25 mouse cellular contexts compared by ENCODE assay signal in the genomic region with DNA sequence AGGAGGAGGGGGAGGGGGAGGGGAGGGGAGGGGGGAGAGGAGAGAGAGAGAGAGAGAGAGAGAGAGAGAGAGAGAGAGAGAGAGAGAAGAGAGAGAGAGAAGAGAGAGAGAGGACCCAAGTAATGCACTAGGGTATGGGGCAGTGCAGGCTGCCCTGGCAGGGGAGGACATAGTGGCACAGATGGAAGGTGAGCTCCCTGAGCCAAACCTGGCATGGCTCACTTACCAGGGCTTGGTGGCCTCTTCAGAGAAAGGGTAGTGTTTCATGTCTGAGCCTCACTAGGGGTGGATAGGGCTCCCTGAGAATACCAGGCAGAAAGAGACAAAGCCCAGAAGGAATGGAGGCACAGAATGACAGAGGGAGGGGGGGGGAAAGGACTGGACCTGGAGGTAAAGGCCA. TPM values are rescaled to one million over a fixed set of nuclear protein-coding genes. Genes with fewer than 3 reads are reported as not detected.
A peak's percentile ranks its signal among the peaks of the same experiment; 100 is the strongest.
DNase-seq lines count a peak whose midpoint lies in the region; ATAC-seq and TF ChIP-seq lines count a peak whose summit lies in the region.
"Had no signal": no experiment of that assay in that cellular context is flagged by ENCODE, and none has a peak within 500 bp of the region (broad histone marks: within the 10 kb centered on the region; RNA-seq: fewer than 3 reads in every experiment).

No protein-coding gene starts in this region.

- ATAC-seq in cerebellum, adult (ENCODE audit: insufficient number of reproducible peaks, low FRiP score, low TSS enrichment) = 0 out of 2 replicates have a peak, but pooled peaks have one; percentile 62
- ATAC-seq: activated CD4-positive, CD25-positive, alpha-beta regulatory T cell, adult 4 months; CD4-positive, CD25-positive, alpha-beta regulatory T cell, adult 4 months; Patski had no signal

- H3K4me3 ChIP-seq in gastrocnemius, adult 2 months = no peak overlapping the region

- intact Hi-C loops in gastrocnemius, adult 2 months (cut with DNase I) = no loop called here

- peak overlapping the region; percentile 46 for H3K27ac ChIP-seq in gastrocnemius, adult 2 months

- DNase-seq in cerebellum, adult 9-11 months = no peak
- peak; percentile 34 for DNase-seq in cerebellum, adult 11-12 months
- no peak for DNase-seq in cerebellum, postnatal 10 days
- DNase-seq in cerebellum, postnatal 25 days = peak; percentile 45 to 62
- DNase-seq in cerebellum, adult 18-20 months = no peak
- DNase-seq in gastrocnemius, adult 2 months = peak; percentile 61
- no peak for DNase-seq in gastrocnemius, postnatal 25 days
- DNase-seq: adrenal gland, adult 2 months; adrenal gland, adult 8-10 months; adrenal gland, postnatal 10 days; adrenal gland, postnatal 14 days; adrenal gland, postnatal 25 days; adrenal gland, postnatal 36 days; B cell, adult 2 months; cerebellum, adult 11 months; cerebellum, adult 8-10 months had no signal

- no peak for TF ChIP-seq CTCF in gastrocnemius, adult 2 months (IDR thresholded peaks at IDR 0.05)

RNA-seq across cellular contexts. Expression of gene Cel, which starts 0.6 kb away (rescaled TPM):
- total RNA-seq in gastrocnemius, adult 2 months (2021) = not detected
- not detected for total RNA-seq in gastrocnemius, postnatal 25 days (2021)
- total RNA-seq: adrenal gland, adult 18-20 months; adrenal gland, adult 8-10 months; adrenal gland, postnatal 36 days; CH12.LX; ES-E14; G1E; MEL had no signal

RNA-seq across cellular contexts. Expression of gene Gtf3c5, which starts 19.7 kb away (rescaled TPM):
- 1 to 10 TPM; 7.2 to 8.0 TPM for total RNA-seq in gastrocnemius, adult 2 months (2021)
- total RNA-seq in gastrocnemius, postnatal 25 days (2021) = 1 to 10 TPM; 7.3 to 7.6 TPM

RNA-seq across cellular contexts. Expression of gene Ralgds, which starts 50.9 kb away (rescaled TPM):
- total RNA-seq in gastrocnemius, adult 2 months (2021) = 10 to 100 TPM in 1 of 2 experiments, 1 to 10 TPM in 1; 9.9 to 10.1 TPM
- 10 to 100 TPM in 1 of 2 experiments, 1 to 10 TPM in 1; 8.3 to 11.6 TPM for total RNA-seq in gastrocnemius, postnatal 25 days (2021)

RNA-seq across cellular contexts. Expression of gene Gm10134, which starts 57.9 kb away (rescaled TPM):
- under 1 TPM in 1 of 2 experiments, not detected in 1; 0.98 TPM for total RNA-seq in gastrocnemius, adult 2 months (2021)
- total RNA-seq in gastrocnemius, postnatal 25 days (2021) = 1 to 10 TPM in 1 of 2 experiments, under 1 TPM in 1; 0.88 to 1.2 TPM
- total RNA-seq: CH12.LX, G1E, MEL had no signal

RNA-seq across cellular contexts. Expression of gene Gfi1b, which starts 58.0 kb away (rescaled TPM):
- total RNA-seq in gastrocnemius, adult 2 months (2021) = not detected
- not detected for total RNA-seq in gastrocnemius, postnatal 25 days (2021)
- total RNA-seq: adrenal gland, adult 18-20 months; adrenal gland, adult 2 months; adrenal gland, adult 8-10 months; adrenal gland, postnatal 25 days; adrenal gland, postnatal 36 days; ES-E14 had no signal

Comparison
In these comparisons a context has a peak if more than half of its experiments do, and no peak if none do; other contexts are left out.
1. DNase-seq: peak in cerebellum, adult 11-12 months (single experiment), cerebellum, postnatal 25 days (2 of 2) and gastrocnemius, adult 2 months (single experiment); none in cerebellum, adult 9-11 months (single experiment), cerebellum, postnatal 10 days (0 of 2), cerebellum, adult 18-20 months (0 of 2) and gastrocnemius, postnatal 25 days (single experiment).